Mouse (Mus musculus) limb, embryonic 11.5 days (tissue): ENCODE results near the gene Dvl1. TPM values are rescaled to one million over a fixed set of nuclear protein-coding genes. Genes with fewer than 3 reads are reported as not detected.

Experiments used
- ATAC-seq: fragments of 200-750 bp; cut with Nextera tagmentation; 2 replicates; pipeline ENCODE4 v1.8.0; 2017; ENCODE audit warnings: low read depth; ENCODE audit not compliant: insufficient number of reproducible peaks, low FRiP score, low TSS enrichment
- DNase-seq: peaks from one replicate; pipeline ENCODE4 v3.0.0-alpha.2; 2015; ENCODE audit warnings: low spot score
- H3K27ac ChIP-seq: fragments of 300-500 bp; sonication (generic); replicated peaks from 2 replicates; pipeline ENCODE4 v1.5.1; 2014; ENCODE audit warnings: low read depth, mild to moderate bottlenecking, low read length
- H3K27me3 ChIP-seq: fragments of 300-500 bp; sonication (generic); 2 replicates; pipeline ENCODE4 v1.6.1; 2014; ENCODE audit warnings: mild to moderate bottlenecking, low read length, mixed read lengths; ENCODE audit not compliant: control insufficient read depth, insufficient read depth
- H3K36me3 ChIP-seq: fragments of 300-500 bp; sonication (generic); 2 replicates; pipeline ENCODE4 v1.6.1; 2014; ENCODE audit warnings: mild to moderate bottlenecking, low read length, moderate library complexity, mixed read lengths; ENCODE audit not compliant: control insufficient read depth, insufficient read depth
- H3K4me1 ChIP-seq: fragments of 300-500 bp; sonication (generic); 2 replicates; pipeline ENCODE4 v1.6.1; 2014; ENCODE audit warnings: low read length, mixed read lengths; ENCODE audit not compliant: control insufficient read depth, insufficient read depth
- H3K4me2 ChIP-seq: fragments of 300-500 bp; sonication (generic); 2 replicates; pipeline ENCODE4 v1.6.1; 2014; ENCODE audit warnings: low read depth, mild to moderate bottlenecking, moderate library complexity; ENCODE audit not compliant: severe bottlenecking
- H3K4me3 ChIP-seq: fragments of 300-500 bp; sonication (generic); 2 replicates; pipeline ENCODE4 v1.5.1; 2014; ENCODE audit warnings: low read depth, low read length
- H3K9ac ChIP-seq: fragments of 300-500 bp; sonication (generic); 2 replicates; pipeline ENCODE4 v1.6.1; 2014; ENCODE audit warnings: mild to moderate bottlenecking, low read length
- H3K9me3 ChIP-seq: fragments of 300-500 bp; sonication (generic); 2 replicates; pipeline ENCODE4 v1.6.1; 2016; ENCODE audit warnings: low read length; ENCODE audit not compliant: control insufficient read depth
- WGBS: fragments of 180-500 bp; shearing (Covaris S2); extraction: QIAGEN DNeasy Blood & Tissue Kit; methylation state at CpG from one replicate; pipeline ENCODE4 v1.1.7; 2014; 5-methylcytosine and 5-hydroxymethylcytosine counted together
- polyA plus RNA-seq: library from polyadenylated mRNA; unstranded; fragments of >200 nt; fragmentation: Nextera tagmentation; extraction: Ambion mirVana; gene quantifications from 2 replicates; pipeline ENCODE4 v1.2.1, GENCODE M21; 2014

Gene Dvl1
- polyA plus RNA-seq, 1 experiment from 2014 or later = 9.1 TPM

DNA sequence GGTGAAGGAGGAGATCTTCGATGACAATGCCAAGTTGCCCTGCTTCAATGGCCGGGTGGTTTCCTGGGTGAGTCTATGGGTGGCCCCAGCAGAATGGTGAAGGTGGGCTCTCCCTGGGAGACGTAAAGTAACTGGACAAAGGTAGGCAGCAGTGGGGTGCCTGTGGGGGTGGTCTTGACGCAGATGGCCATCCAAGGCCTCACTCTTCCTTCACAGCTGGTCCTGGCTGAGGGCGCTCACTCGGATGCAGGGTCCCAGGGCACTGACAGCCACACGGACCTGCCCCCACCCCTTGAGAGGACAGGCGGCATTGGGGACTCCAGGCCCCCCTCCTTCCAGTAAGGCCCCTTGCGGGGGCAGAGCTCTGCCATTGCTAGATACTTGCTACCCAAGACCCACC is 6.2 kb downstream of the Dvl1 start:
- Histone ChIP-seq H3K27me3 (no peaks in the 10 kb centered on the region), H3K9me3 (no peaks in the 10 kb centered on the region), H3K9ac (no peak overlapping the region), H3K36me3 (peaks cover 2% of the 10 kb centered on the region; the same call in 1 of the 2 replicates), H3K4me3 (no peak overlapping the region), H3K4me2 (no peak overlapping the region), H3K4me1 (peaks cover 3% of the 10 kb centered on the region), H3K27ac (no peak overlapping the region)
- no peak for ATAC-seq
- WGBS = 90% methylated on average over 9 of the region's 9 CpGs
- DNase-seq = no peak

DNA sequence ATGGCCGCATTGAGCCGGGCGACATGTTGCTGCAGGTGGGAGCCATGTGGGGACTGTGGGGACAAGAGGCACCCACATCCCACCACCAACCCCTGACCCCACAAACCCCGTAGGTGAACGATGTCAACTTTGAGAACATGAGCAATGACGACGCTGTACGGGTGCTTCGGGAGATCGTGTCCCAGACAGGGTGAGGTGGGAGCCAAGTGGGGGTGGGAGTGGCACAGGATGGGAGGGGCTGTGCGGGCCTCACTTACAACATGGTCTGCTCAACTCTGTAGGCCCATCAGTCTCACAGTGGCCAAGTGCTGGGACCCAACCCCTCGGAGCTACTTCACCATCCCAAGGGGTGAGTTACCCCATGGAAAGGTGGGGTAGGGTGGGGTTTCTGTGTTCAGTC is 7.8 kb downstream of the Dvl1 start:
- Histone ChIP-seq H3K4me2 (no peak overlapping the region), H3K27me3 (no peaks in the 10 kb centered on the region), H3K4me1 (no peaks in the 10 kb centered on the region), H3K27ac (no peak overlapping the region), H3K9me3 (no peaks in the 10 kb centered on the region), H3K36me3 (peaks cover 2% of the 10 kb centered on the region; the same call in 1 of the 2 replicates), H3K9ac (no peak overlapping the region), H3K4me3 (no peak overlapping the region)
- no peak for ATAC-seq
- DNase-seq = no peak
- WGBS = 95% methylated on average over 12 of the region's 12 CpGs

DNA sequence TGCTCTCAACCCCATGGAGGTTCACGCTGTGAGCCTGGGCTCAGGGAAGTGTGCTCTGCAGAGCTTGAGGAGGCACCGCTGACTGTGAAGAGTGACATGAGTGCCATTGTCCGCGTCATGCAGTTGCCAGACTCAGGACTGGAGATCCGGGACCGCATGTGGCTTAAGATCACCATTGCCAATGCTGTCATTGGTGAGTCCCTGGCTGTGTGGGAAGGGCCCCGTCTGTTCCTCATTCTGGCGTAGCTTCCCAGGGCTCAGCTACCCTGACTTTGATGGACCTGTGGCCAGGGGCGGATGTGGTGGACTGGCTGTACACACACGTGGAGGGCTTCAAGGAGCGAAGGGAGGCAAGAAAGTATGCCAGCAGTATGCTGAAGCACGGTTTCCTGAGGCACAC is 8.9 kb downstream of the Dvl1 start:
- Histone ChIP-seq H3K9ac (no peak overlapping the region), H3K36me3 (peaks cover 2% of the 10 kb centered on the region; the same call in 1 of the 2 replicates), H3K9me3 (no peaks in the 10 kb centered on the region), H3K27ac (no peak overlapping the region), H3K4me2 (no peak overlapping the region), H3K4me3 (no peak overlapping the region), H3K4me1 (no peaks in the 10 kb centered on the region), H3K27me3 (no peaks in the 10 kb centered on the region)
- WGBS = 91% methylated on average over 12 of the region's 12 CpGs
- ATAC-seq = no peak
- DNase-seq = no peak

- Histone ChIP-seq H3K27ac (no peak overlapping the region), H3K4me2 (no peak overlapping the region), H3K27me3 (no peaks in the 10 kb centered on the region), H3K36me3 (peaks cover 2% of the 10 kb centered on the region; the same call in 1 of the 2 replicates), H3K9ac (no peak overlapping the region), H3K4me3 (no peak overlapping the region), H3K9me3 (no peaks in the 10 kb centered on the region), H3K4me1 (no peaks in the 10 kb centered on the region)
- DNase-seq (no peak), ATAC-seq (no peak)
- WGBS = 93% methylated on average over 3 of the region's 3 CpGs
Observed at GRCm38 (mm10) chr4:155856881-155857280, 9.7 kb downstream of the Dvl1 start.

DNA sequence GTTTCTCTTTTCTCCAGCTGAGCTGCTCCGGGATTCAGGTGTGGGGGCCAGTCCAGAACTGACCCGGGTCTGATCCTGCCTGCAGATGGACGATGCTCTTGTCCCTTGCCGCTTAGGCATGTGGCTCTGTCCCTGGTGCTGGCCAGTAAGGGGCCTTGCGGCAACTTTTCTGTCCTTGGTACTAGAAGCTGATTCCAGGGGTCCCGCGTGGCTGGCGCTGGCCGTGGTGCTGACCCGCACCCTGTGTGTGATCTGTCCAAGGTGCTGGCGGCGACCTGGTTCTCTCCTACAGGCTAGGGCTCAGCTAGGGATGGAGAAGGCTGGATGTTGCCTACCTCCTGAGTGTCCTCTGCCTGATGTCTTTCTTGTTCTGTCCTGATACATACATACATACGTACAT is 12.1 kb downstream of the Dvl1 start:
- Histone ChIP-seq H3K9ac (no peak overlapping the region), H3K36me3 (peaks cover 2% of the 10 kb centered on the region; the same call in 1 of the 2 replicates), H3K27me3 (no peaks in the 10 kb centered on the region), H3K27ac (no peak overlapping the region), H3K4me2 (no peak overlapping the region), H3K9me3 (no peaks in the 10 kb centered on the region), H3K4me1 (no peaks in the 10 kb centered on the region), H3K4me3 (no peak overlapping the region)
- DNase-seq (peak; percentile 96), ATAC-seq (peak; percentile 28; the same call in 1 of the 2 replicates)
- 14% methylated on average over 13 of the region's 13 CpGs for WGBS

DNA sequence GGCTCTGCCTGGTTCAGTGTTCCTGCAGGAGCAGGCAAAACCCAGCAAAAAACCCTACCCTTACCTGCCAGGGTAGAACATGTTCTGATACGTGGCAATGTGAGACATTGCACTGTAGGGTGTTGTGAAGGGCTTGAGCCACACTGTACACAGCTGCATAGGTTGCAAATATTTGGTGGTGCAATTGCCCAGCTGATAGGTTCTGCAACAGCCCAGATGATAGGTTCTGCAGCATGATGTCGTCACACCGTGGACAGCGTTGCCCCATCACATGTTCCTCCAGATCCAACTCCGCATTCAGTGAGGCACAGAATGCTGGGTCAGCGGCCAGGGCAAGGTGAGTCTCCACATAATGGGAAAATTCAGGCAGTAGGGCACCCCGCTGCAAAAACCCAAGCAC is 14.6 kb downstream of the Dvl1 start:
- Histone ChIP-seq H3K4me3 (no peak overlapping the region), H3K4me2 (no peak overlapping the region), H3K9me3 (no peaks in the 10 kb centered on the region), H3K4me1 (no peaks in the 10 kb centered on the region), H3K36me3 (no peaks in the 10 kb centered on the region; the same call in 1 of the 2 replicates), H3K27me3 (no peaks in the 10 kb centered on the region), H3K27ac (no peak overlapping the region), H3K9ac (no peak overlapping the region)
- no peak for ATAC-seq
- no peak for DNase-seq
- WGBS = 88% methylated on average over 7 of the region's 7 CpGs

- WGBS = 77% methylated on average over 5 of the region's 5 CpGs
- Histone ChIP-seq H3K4me2 (no peak within 1 kb of the TSS), H3K4me1 (no peaks in the 10 kb centered on the region)
Observed at GRCm38 (mm10) chr4:155863001-155863400, 15.8 kb downstream of the Dvl1 start, which contains the start of gene Tas1r3. Gene Tas1r3 (minus strand): TSS chr4:155863362.

DNA sequence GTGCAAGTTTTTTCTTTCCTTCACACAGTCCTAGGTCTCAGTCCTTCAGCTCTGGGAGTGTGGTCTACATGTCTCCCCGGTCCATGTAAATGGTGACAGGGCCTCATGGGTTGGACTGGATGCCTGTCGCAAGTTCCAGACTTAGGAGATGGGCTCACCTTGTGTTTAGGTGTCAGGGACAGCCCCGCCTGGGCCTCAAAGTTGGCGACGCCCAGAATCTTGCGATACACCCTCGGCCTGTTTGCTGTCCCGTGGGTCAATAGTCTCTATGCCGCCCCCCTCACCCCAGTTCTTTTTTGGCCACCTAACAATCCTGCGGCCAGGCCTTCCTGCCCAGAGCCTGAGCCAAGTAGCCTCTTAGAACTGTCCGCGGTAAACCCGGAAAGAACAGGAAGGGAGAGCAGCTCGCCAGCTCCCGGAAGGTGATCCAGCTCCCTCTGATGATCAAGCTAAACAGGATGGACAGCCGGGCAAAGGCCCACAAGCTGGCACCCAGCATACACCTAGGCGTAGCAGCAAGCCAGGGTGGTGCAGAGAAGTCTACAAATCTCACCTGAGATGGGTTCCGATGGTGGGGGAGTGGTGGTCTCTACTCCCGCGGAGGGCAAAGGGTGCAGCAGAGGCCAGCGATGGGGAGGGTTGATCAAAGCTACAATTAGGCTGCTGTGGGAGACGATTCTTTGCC is 21.6 kb downstream of the Dvl1 start:
- DNase-seq (no peak), ATAC-seq (peak; percentile 3)
- peak overlapping the region; percentile 96 for H3K4me2 ChIP-seq
- no peaks in the 10 kb centered on the region for H3K27me3 ChIP-seq
- H3K9ac ChIP-seq = peak overlapping the region; percentile 75
- H3K9me3 ChIP-seq = no peaks in the 10 kb centered on the region
- 13% methylated on average over 22 of the region's 22 CpGs for WGBS
- no peak overlapping the region for H3K27ac ChIP-seq
- peak overlapping the region; percentile 77 for H3K4me3 ChIP-seq
- peaks cover 6% of the 10 kb centered on the region for H3K36me3 ChIP-seq
- H3K4me1 ChIP-seq = peaks cover 6% of the 10 kb centered on the region

More at GRCm38 (mm10) chr4:155863001-155863400, 15.8 kb downstream of the Dvl1 start, which contains the start of gene Tas1r3:
- no peak within 1 kb of the TSS for H3K27ac ChIP-seq
- DNase-seq (no peak), ATAC-seq (no peak)
- H3K27me3 ChIP-seq = no peaks in the 10 kb centered on the region
- no peaks in the 10 kb centered on the region for H3K9me3 ChIP-seq
- H3K36me3 ChIP-seq = no peaks in the 10 kb centered on the region; the same call in 1 of the 2 replicates
- no peak within 1 kb of the TSS for H3K4me3 ChIP-seq
- H3K9ac ChIP-seq = no peak within 1 kb of the TSS
